Comparison of ENCODE assay signal across 8 mouse cellular contexts in genomic region chr7:84689251-84690100, GRCm38 (mm10). TPM values are rescaled to one million over a fixed set of nuclear protein-coding genes. Genes with fewer than 3 reads are reported as not detected.
DNase-seq lines count a peak whose midpoint lies in the region; ATAC-seq and TF ChIP-seq lines count a peak whose summit lies in the region.

TSS of gene Zfand6 (minus strand) at chr7:84689959.

- no peaks in the 10 kb centered on the region for H3K36me3 ChIP-seq in forebrain, embryonic 15.5 days

- TF ChIP-seq CTCF in lung, adult 2 months (IDR thresholded peaks at IDR 0.05; ENCODE audit: insufficient read depth, low read length): no peak

- peak within 1 kb of the TSS; percentile 79 for H3K4me3 ChIP-seq in forebrain, embryonic 15.5 days
- peak within 1 kb of the TSS; percentile 80 for H3K4me3 ChIP-seq in lung, adult 2 months (replicated peaks; ENCODE audit: extremely low read depth, low read depth, low read length)

- under 1% methylated on average over 74 of the region's 87 CpGs for WGBS in forebrain, embryonic 15.5 days
- under 1% methylated on average over 67 of the region's 87 CpGs for WGBS in lung, adult 2 months

- peak within 1 kb of the TSS; percentile 76 for H3K4me2 ChIP-seq in forebrain, embryonic 15.5 days (replicated peaks)

- peak within 1 kb of the TSS; percentile 39 for H3K27ac ChIP-seq in forebrain, embryonic 15.5 days (replicated peaks)

- H3K4me1 ChIP-seq in forebrain, embryonic 15.5 days: 0 out of 2 replicates have a peak, but pooled peaks cover 5% of the 10 kb centered on the region
- peaks cover 15% of the 10 kb centered on the region for H3K4me1 ChIP-seq in lung, adult 2 months (ENCODE audit: control insufficient read depth, insufficient read depth, low read length)

- intact Hi-C loops in heart, postnatal 25 days (cut with DNase I): loop anchor here (5.0 kb wide), 1 partner anchor 82 kb away; the partner anchor contains the start of gene Fah

- DNase-seq in ES-CJ7 (ENCODE audit: low read depth, low spot score): peak; percentile 95
- DNase-seq in cerebellum, adult 11 months: peak; percentile 99
- peak; percentile 97 for DNase-seq in heart, postnatal 25 days (ENCODE audit: low spot score)
- peak; percentile 98 to 99 for DNase-seq in layer of hippocampus, adult 18-20 months (ENCODE audit: low spot score in 2 of 2)
- peak; percentile 97 for DNase-seq in lung, adult 2 months
- DNase-seq in thymus, adult 18-20 months: peak; percentile 88 to 90

- no peaks in the 10 kb centered on the region for H3K9me3 ChIP-seq in forebrain, embryonic 15.5 days

- TF ChIP-seq POLR2A in lung, adult 2 months (IDR thresholded peaks at IDR 0.05; ENCODE audit: borderline replicate concordance, extremely low read depth, low read depth, low read length): peak; percentile 58; the same call in 1 of the 2 replicates

- peak within 1 kb of the TSS; percentile 55 for H3K9ac ChIP-seq in forebrain, embryonic 15.5 days (replicated peaks)

- H3K27me3 ChIP-seq in forebrain, embryonic 15.5 days: no peaks in the 10 kb centered on the region

- peak; percentile 99 for ATAC-seq in forebrain, embryonic 15.5 days (replicated peaks)
- ATAC-seq in neutrophil, adult 5-6 weeks (ENCODE audit: extremely low read depth, insufficient number of reproducible peaks, low FRiP score, poor library complexity, severe bottlenecking): peak; percentile 93

RNA-seq across cellular contexts. Expression of gene Zfand6, which starts in this region (rescaled TPM):
- 190 and 192 TPM in 2 replicates for polyA plus RNA-seq in forebrain, embryonic 15.5 days (2015; fragmentation: Nextera tagmentation; extraction: Ambion mirVana)
- 100 to 1,000 TPM in 1 of 2 experiments, 10 to 100 TPM in 1; 96.6 to 101 TPM for total RNA-seq in heart, postnatal 25 days (2021)
- 10 to 100 TPM; 67.9 to 77.0 TPM for total RNA-seq in layer of hippocampus, adult 18-20 months (2021)
- 30.1 and 45.7 TPM in 2 replicates for polyA plus RNA-seq in lung, adult 2 months (2012; rRNA removed)
- total RNA-seq in neutrophil, adult 5-6 weeks (2017): 116 and 123 TPM in 2 replicates

Comparison
In these comparisons a context has a peak if more than half of its experiments do, and no peak if none do; other contexts are left out.
1. Peak in every context shown above with its lines: DNase-seq, ATAC-seq, H3K4me3 ChIP-seq and H3K27ac ChIP-seq.